Mouse (Mus musculus) left cerebral cortex, adult 18-20 months (tissue): ENCODE results near the gene Sh2b1. TPM values are rescaled to one million over a fixed set of nuclear protein-coding genes. Genes with fewer than 3 reads are reported as not detected.

Source experiments
- DNase-seq, 2 experiments: peaks; one replicate each; pipeline ENCODE4 v3.0.0; 2021 to 2022; ENCODE audit warnings: low spot score in 2 of 2, mixed read lengths in 1 of 2
- total RNA-seq, 2 experiments: library from RNA; stranded (reverse); gene quantifications; 2 replicates each; pipeline ENCODE4 v1.2.3; 2021

The Sh2b1 gene
- total RNA-seq, 2 experiments from 2014 or later = 73.1 to 76.3 TPM

- DNase-seq = no peak
Observed at GRCm38 (mm10) chr7:126458225-126458624, 17.0 kb downstream of the Sh2b1 start.

GRCm38 (mm10) chr7:126456382-126457266, 18.6 kb downstream of the Sh2b1 start:
- DNase-seq = no peak

GRCm38 (mm10) chr7:126455242-126455641, 20.0 kb downstream of the Sh2b1 start:
- no peak for DNase-seq

- no peak for DNase-seq
Observed at GRCm38 (mm10) chr7:126453861-126454260, 21.4 kb downstream of the Sh2b1 start.

GRCm38 (mm10) chr7:126452244-126452643, 23.0 kb downstream of the Sh2b1 start:
- DNase-seq = no peak

- DNase-seq = no peak
Observed at GRCm38 (mm10) chr7:126450641-126451040, 24.6 kb downstream of the Sh2b1 start.

GRCm38 (mm10) chr7:126449991-126450390, 25.2 kb downstream of the Sh2b1 start:
- DNase-seq = no peak

- no peak for DNase-seq
Observed at GRCm38 (mm10) chr7:126448481-126448880, 26.7 kb downstream of the Sh2b1 start.

- no peak for DNase-seq
Observed at GRCm38 (mm10) chr7:126446217-126446616, 29.0 kb downstream of the Sh2b1 start.

GRCm38 (mm10) chr7:126445104-126445815, 30.0 kb downstream of the Sh2b1 start:
- DNase-seq = no peak

- no peak for DNase-seq
Observed at GRCm38 (mm10) chr7:126444536-126444935, 30.7 kb downstream of the Sh2b1 start.

GRCm38 (mm10) chr7:126443997-126444396, 31.2 kb downstream of the Sh2b1 start:
- DNase-seq = no peak

- DNase-seq = no peak
Observed at GRCm38 (mm10) chr7:126440134-126440533, 35.1 kb downstream of the Sh2b1 start.

- DNase-seq = peak in 1 of 2 experiments; percentile 46
Observed at GRCm38 (mm10) chr7:126436851-126437250, 38.4 kb downstream of the Sh2b1 start.

GRCm38 (mm10) chr7:126435801-126436200, 39.4 kb downstream of the Sh2b1 start:
- no peak for DNase-seq

GRCm38 (mm10) chr7:126434726-126435125, 40.5 kb downstream of the Sh2b1 start:
- DNase-seq = no peak

- no peak for DNase-seq
Observed at GRCm38 (mm10) chr7:126430167-126430566, 45.1 kb downstream of the Sh2b1 start.

GRCm38 (mm10) chr7:126429503-126429898, 45.7 kb downstream of the Sh2b1 start:
- DNase-seq = no peak

GRCm38 (mm10) chr7:126428631-126429502, 46.4 kb downstream of the Sh2b1 start, which contains the start of gene Rabep2:
Gene Rabep2 (plus strand): TSS chr7:126428759.
- DNase-seq = peak; percentile 94 to 98

- no peak for DNase-seq
Observed at GRCm38 (mm10) chr7:126428154-126428553, 47.1 kb downstream of the Sh2b1 start.

GRCm38 (mm10) chr7:126427323-126427860, 47.8 kb downstream of the Sh2b1 start:
- no peak for DNase-seq
